Mouse (Mus musculus) forebrain, embryonic 13.5 days (tissue): ENCODE measurements around the gene Mbd3. TPM values are rescaled to one million over a fixed set of nuclear protein-coding genes. Genes with fewer than 3 reads are reported as not detected.

Experiments used
- ATAC-seq: fragments of 200-750 bp; cut with Nextera tagmentation; 2 replicates; pipeline ENCODE4 v1.8.0; 2017
- H3K27ac ChIP-seq: fragments of 300-500 bp; sonication (generic); 2 replicates; pipeline ENCODE4 v1.5.1; 2015; ENCODE audit warnings: inconsistent platforms, mild to moderate bottlenecking, moderate library complexity
- H3K27me3 ChIP-seq: fragments of 300-500 bp; sonication (generic); 2 replicates; pipeline ENCODE4 v1.6.1; 2015; ENCODE audit warnings: mild to moderate bottlenecking, inconsistent platforms
- H3K36me3 ChIP-seq: fragments of 300-500 bp; sonication (generic); 2 replicates; pipeline ENCODE4 v1.6.1; 2015; ENCODE audit warnings: mild to moderate bottlenecking, inconsistent platforms; ENCODE audit not compliant: poor library complexity, severe bottlenecking
- H3K4me1 ChIP-seq: fragments of 300-500 bp; sonication (generic); 2 replicates; pipeline ENCODE4 v1.6.1; 2015; ENCODE audit warnings: inconsistent platforms
- H3K4me2 ChIP-seq: fragments of 300-500 bp; sonication (generic); 2 replicates; pipeline ENCODE4 v1.6.1; 2015; ENCODE audit warnings: inconsistent platforms, mild to moderate bottlenecking, moderate library complexity
- H3K4me3 ChIP-seq: fragments of 300-500 bp; sonication (generic); 2 replicates; pipeline ENCODE4 v1.5.1; 2015; ENCODE audit warnings: mild to moderate bottlenecking, inconsistent platforms
- H3K9ac ChIP-seq: fragments of 300-500 bp; sonication (generic); 2 replicates; pipeline ENCODE4 v1.6.1; 2015; ENCODE audit warnings: mild to moderate bottlenecking, inconsistent platforms
- H3K9me3 ChIP-seq: fragments of 300-500 bp; sonication (generic); replicated peaks from 2 replicates; pipeline ENCODE4 v1.6.1; 2016; ENCODE audit warnings: inconsistent platforms
- WGBS: fragments of 180-500 bp; shearing (Covaris S2); methylation state at CpG from one replicate; pipeline ENCODE4 v1.1.7; 2015; 5-methylcytosine and 5-hydroxymethylcytosine counted together
- polyA plus RNA-seq: library from polyadenylated mRNA; unstranded; fragments of >200 nt; fragmentation: Nextera tagmentation; extraction: Ambion mirVana; gene quantifications from 2 replicates; pipeline ENCODE4 v1.2.1, GENCODE M21; 2015

Gene Mbd3
- 304 and 319 TPM in 2 replicates for polyA plus RNA-seq

GRCm38 (mm10) chr10:80399191-80399972, at the start of gene Mbd3:
Mbd3 (minus strand) TSS chr10:80399550.
- peaks cover 59% of the 10 kb centered on the region for H3K36me3 ChIP-seq
- H3K27ac ChIP-seq: peak within 1 kb of the TSS; percentile 99
- no peaks in the 10 kb centered on the region for H3K9me3 ChIP-seq
- H3K9ac ChIP-seq: peak within 1 kb of the TSS; percentile 94
- peak within 1 kb of the TSS; percentile 69 for H3K4me3 ChIP-seq
- peak within 1 kb of the TSS; percentile 92 for H3K4me2 ChIP-seq
- peak; percentile 97 for ATAC-seq
- peaks cover 32% of the 10 kb centered on the region for H3K4me1 ChIP-seq
- under 1% methylated on average over 75 of the region's 82 CpGs for WGBS
- no peaks in the 10 kb centered on the region for H3K27me3 ChIP-seq

- ATAC-seq: peak; percentile 83
- Histone ChIP-seq H3K36me3 (no peaks in the 10 kb centered on the region), H3K9ac (no peak overlapping the region)
These were observed 46.7 kb upstream of the Mbd3 start for GRCm38 (mm10) chr10:80445898-80446601.

GRCm38 (mm10) chr10:80445052-80445451, 45.7 kb upstream of the Mbd3 start:
- Histone ChIP-seq H3K27me3 (peaks cover 44% of the 10 kb centered on the region), H3K36me3 (no peaks in the 10 kb centered on the region), H3K27ac (no peak overlapping the region), H3K4me2 (no peak overlapping the region), H3K4me3 (no peak overlapping the region), H3K9ac (no peak overlapping the region), H3K9me3 (no peaks in the 10 kb centered on the region), H3K4me1 (peaks cover 10% of the 10 kb centered on the region)
- ATAC-seq: no peak
- 41% methylated on average over 1 of the region's 1 CpGs for WGBS

More at GRCm38 (mm10) chr10:80445898-80446601, 46.7 kb upstream of the Mbd3 start:
- H3K4me1 ChIP-seq: peaks cover 10% of the 10 kb centered on the region
- no peaks in the 10 kb centered on the region for H3K9me3 ChIP-seq
- 8% methylated on average over 26 of the region's 26 CpGs for WGBS
- H3K4me2 ChIP-seq: peak overlapping the region; percentile 51
- H3K4me3 ChIP-seq: peak overlapping the region; percentile 23; the same call in 1 of the 2 replicates
- no peak overlapping the region for H3K27ac ChIP-seq
- peaks cover 47% of the 10 kb centered on the region for H3K27me3 ChIP-seq

GRCm38 (mm10) chr10:80444339-80445045, 45.1 kb upstream of the Mbd3 start:
- 48% methylated on average over 5 of the region's 5 CpGs for WGBS
- H3K27me3 ChIP-seq: peaks cover 44% of the 10 kb centered on the region
- H3K27ac ChIP-seq: no peak overlapping the region
- peak overlapping the region; percentile 34; the same call in 1 of the 2 replicates for H3K9ac ChIP-seq
- peaks cover 10% of the 10 kb centered on the region for H3K4me1 ChIP-seq
- no peaks in the 10 kb centered on the region for H3K9me3 ChIP-seq
- no peak overlapping the region for H3K4me3 ChIP-seq
- H3K4me2 ChIP-seq: no peak overlapping the region
- H3K36me3 ChIP-seq: no peaks in the 10 kb centered on the region
- ATAC-seq: no peak

- peaks cover 10% of the 10 kb centered on the region for H3K4me1 ChIP-seq
- peaks cover 39% of the 10 kb centered on the region for H3K27me3 ChIP-seq
- H3K4me3 ChIP-seq: no peak overlapping the region
- WGBS: 87% methylated on average over 7 of the region's 8 CpGs
- no peak overlapping the region for H3K4me2 ChIP-seq
- H3K9ac ChIP-seq: 0 out of 2 replicates have a peak overlapping the region, but pooled peaks have one; percentile 34
- no peaks in the 10 kb centered on the region for H3K9me3 ChIP-seq
- ATAC-seq: no peak
- H3K36me3 ChIP-seq: no peaks in the 10 kb centered on the region
- H3K27ac ChIP-seq: no peak overlapping the region
These were observed 44.4 kb upstream of the Mbd3 start for GRCm38 (mm10) chr10:80443575-80444278.

DNA sequence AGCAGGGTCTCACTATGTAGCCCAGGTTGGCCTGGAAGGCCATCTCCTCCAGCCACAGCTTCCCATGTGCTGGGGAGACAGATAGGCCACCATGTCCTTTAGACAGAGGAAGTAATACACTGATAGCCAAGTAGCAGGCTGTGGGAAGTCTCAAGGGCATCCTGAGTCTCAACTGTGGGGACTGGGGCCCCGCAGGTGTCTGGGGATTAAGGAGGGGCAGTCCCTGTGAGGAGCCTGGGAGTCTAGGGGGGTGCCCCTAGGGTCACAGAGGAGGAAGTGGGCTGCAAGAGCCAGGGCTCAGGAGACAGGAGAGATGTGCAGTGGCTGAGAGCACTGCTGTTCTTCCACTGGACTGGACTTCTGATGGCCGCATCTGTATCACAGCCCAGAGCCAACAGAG, 43.6 kb upstream of the Mbd3 start:
- ATAC-seq: no peak
- H3K4me1 ChIP-seq: peaks cover 10% of the 10 kb centered on the region
- H3K9me3 ChIP-seq: no peaks in the 10 kb centered on the region
- H3K27ac ChIP-seq: no peak overlapping the region
- WGBS: 67% methylated on average over 2 of the region's 2 CpGs
- H3K9ac ChIP-seq: no peak overlapping the region
- peaks cover 34% of the 10 kb centered on the region for H3K27me3 ChIP-seq
- no peak overlapping the region for H3K4me3 ChIP-seq
- H3K36me3 ChIP-seq: no peaks in the 10 kb centered on the region
- no peak overlapping the region for H3K4me2 ChIP-seq

DNA sequence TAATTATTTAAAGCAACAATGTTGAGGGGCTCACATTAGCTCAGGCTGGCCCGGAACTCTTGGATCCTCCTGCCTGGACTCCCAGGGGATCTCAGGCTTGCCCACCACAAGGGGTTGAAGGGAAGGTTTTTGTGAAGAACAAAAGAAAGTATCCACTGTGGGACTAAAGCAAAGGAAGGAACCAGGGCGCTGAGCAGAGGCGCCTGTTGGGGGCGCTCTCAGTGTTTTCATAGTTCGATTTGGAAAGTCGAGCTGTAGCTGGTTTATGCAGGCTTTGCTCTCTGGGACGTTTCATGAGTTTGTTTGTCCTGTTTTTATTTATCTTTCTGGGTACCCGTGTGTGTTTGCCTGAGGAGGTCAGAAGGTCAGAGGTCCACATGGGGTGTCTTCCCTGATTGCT, 42.2 kb upstream of the Mbd3 start:
- Histone ChIP-seq H3K4me2 (no peak overlapping the region), H3K9me3 (no peaks in the 10 kb centered on the region), H3K4me3 (no peak overlapping the region), H3K36me3 (no peaks in the 10 kb centered on the region), H3K27me3 (peaks cover 25% of the 10 kb centered on the region), H3K4me1 (peaks cover 10% of the 10 kb centered on the region), H3K27ac (no peak overlapping the region), H3K9ac (no peak overlapping the region)
- ATAC-seq: no peak
- WGBS: 62% methylated on average over 8 of the region's 8 CpGs

GRCm38 (mm10) chr10:80440031-80440430, 40.7 kb upstream of the Mbd3 start:
- ATAC-seq: no peak
- Histone ChIP-seq H3K4me1 (peaks cover 13% of the 10 kb centered on the region), H3K27me3 (peaks cover 18% of the 10 kb centered on the region), H3K4me2 (no peak overlapping the region), H3K4me3 (no peak overlapping the region), H3K9ac (no peak overlapping the region), H3K27ac (no peak overlapping the region), H3K9me3 (no peaks in the 10 kb centered on the region), H3K36me3 (no peaks in the 10 kb centered on the region)

- H3K9me3 ChIP-seq: no peaks in the 10 kb centered on the region
- no peak overlapping the region for H3K4me3 ChIP-seq
- no peaks in the 10 kb centered on the region for H3K36me3 ChIP-seq
- 77% methylated on average over 4 of the region's 4 CpGs for WGBS
- H3K9ac ChIP-seq: peak overlapping the region; percentile 30; the same call in 1 of the 2 replicates
- H3K27me3 ChIP-seq: peaks cover 2% of the 10 kb centered on the region; the same call in 1 of the 2 replicates
- no peak overlapping the region for H3K27ac ChIP-seq
- no peak for ATAC-seq
- H3K4me1 ChIP-seq: peaks cover 6% of the 10 kb centered on the region; the same call in 1 of the 2 replicates
- no peak overlapping the region for H3K4me2 ChIP-seq
These were observed 38.6 kb upstream of the Mbd3 start for GRCm38 (mm10) chr10:80437973-80438372.

- H3K4me3 ChIP-seq: no peak overlapping the region
- no peak for ATAC-seq
- 11% methylated on average over 9 of the region's 9 CpGs for WGBS
- no peaks in the 10 kb centered on the region for H3K36me3 ChIP-seq
- no peak overlapping the region for H3K27ac ChIP-seq
- H3K4me2 ChIP-seq: no peak overlapping the region
- H3K9ac ChIP-seq: no peak overlapping the region
- H3K4me1 ChIP-seq: peaks cover 21% of the 10 kb centered on the region
- no peaks in the 10 kb centered on the region for H3K9me3 ChIP-seq
- no peaks in the 10 kb centered on the region; the same call in 1 of the 2 replicates for H3K27me3 ChIP-seq
These were observed 36.9 kb upstream of the Mbd3 start for GRCm38 (mm10) chr10:80436276-80436675.

DNA sequence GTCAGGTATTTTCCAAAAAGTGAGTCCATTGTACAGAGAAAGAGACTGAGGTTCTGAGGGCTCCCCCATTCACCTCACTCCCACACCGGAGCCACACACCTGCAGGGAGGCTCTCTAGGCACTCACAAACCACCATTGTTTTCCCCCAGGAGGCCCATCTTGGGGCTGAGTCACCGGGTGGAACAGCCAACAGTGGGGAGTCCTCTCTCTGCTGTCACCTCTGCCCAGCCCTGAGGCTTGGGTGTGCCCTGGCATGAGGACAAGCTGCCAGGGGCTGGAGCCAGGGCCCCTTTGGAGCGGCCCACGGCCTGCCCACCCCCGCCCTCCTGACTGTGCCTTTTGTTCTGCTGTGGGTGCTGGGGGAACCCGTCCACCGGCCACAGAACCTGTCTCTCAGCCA, 36.4 kb upstream of the Mbd3 start:
- H3K4me2 ChIP-seq: no peak overlapping the region
- ATAC-seq: no peak
- 0 out of 2 replicates have a peak overlapping the region, but pooled peaks have one; percentile 12 for H3K9ac ChIP-seq
- peaks cover 3% of the 10 kb centered on the region; the same call in 1 of the 2 replicates for H3K36me3 ChIP-seq
- no peaks in the 10 kb centered on the region; the same call in 1 of the 2 replicates for H3K27me3 ChIP-seq
- 35% methylated on average over 7 of the region's 7 CpGs for WGBS
- no peaks in the 10 kb centered on the region for H3K9me3 ChIP-seq
- H3K27ac ChIP-seq: no peak overlapping the region
- H3K4me3 ChIP-seq: no peak overlapping the region
- peaks cover 26% of the 10 kb centered on the region for H3K4me1 ChIP-seq
